Mouse (Mus musculus) thymus, postnatal 36 days (tissue): ENCODE measurements around the gene Ate1.
"Not testable (repeated sequence)": the region's sequence is repeated elsewhere in the genome, so short reads cannot be mapped to it uniquely, and the experiment has no call there.

Experiments used
- DNase-seq, 2 experiments: peaks; one replicate each; pipeline ENCODE4 v3.0.0; 2022; ENCODE audit warnings: mixed read lengths in 2 of 2

The Ate1 gene

DNA sequence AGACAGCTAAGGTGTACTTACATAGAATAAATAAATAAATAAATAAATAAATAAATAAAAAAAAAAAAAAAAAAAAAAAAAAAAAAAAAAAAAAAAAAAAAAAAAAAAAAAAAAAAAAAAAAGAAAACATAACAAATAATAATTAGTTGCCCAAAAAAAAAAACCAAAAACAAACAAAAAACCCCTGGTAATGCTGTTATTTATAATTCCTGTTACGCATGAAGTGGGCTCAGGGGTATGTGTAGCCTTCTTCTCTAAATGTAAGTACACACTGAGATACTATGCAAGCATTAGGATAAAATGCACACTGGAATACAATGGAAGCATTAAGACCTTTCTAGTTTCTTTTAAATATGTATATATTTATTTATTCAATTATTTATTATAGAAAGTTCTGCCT, 130.1 kb downstream of the Ate1 start:
- DNase-seq, result not testable (repeated sequence)

DNA sequence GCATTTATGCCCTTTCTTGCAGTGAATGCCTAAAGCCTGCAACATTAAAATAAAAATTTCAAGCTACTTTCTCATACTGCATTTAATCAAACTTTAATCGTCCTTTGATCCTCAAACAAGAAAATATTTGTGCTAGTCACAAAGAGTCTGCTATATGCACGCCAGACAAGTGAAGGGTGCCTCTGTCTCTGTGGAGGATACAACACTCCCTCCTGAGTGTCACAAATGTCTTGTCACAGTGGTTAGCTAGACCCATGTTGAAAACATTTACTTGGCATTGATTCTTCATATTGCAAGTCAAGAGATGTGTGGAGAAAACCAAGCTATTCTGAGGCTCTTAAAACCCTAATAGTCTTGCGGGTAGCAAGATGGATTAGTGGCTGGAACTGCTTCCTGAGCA, 133.9 kb downstream of the Ate1 start:
- no peak for DNase-seq

DNA sequence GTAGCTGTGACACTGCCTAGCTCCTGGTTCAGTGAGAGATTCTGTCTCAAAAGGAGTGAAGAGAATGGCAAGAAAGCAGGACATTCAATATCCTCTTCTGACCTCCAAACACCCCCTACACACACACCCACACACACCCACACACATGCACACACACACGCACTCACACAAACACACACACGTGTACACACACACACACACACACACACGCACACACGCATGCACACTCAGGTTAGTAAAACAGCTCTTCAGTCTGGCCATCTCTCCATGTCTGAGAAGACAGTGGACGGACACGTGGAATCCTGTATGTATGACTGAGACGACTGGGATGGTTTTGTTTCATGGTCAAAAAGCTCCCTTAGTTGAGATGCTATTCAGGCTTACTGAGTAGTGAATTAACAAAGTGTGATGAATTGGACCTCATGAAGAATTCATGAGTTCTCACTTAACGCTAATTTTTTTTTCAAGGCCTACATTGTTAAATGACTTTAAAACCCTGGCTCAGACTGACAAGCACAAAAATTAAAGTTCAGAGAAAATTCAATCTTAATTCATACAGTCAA, 134.4 kb downstream of the Ate1 start:
- no peak for DNase-seq

DNA sequence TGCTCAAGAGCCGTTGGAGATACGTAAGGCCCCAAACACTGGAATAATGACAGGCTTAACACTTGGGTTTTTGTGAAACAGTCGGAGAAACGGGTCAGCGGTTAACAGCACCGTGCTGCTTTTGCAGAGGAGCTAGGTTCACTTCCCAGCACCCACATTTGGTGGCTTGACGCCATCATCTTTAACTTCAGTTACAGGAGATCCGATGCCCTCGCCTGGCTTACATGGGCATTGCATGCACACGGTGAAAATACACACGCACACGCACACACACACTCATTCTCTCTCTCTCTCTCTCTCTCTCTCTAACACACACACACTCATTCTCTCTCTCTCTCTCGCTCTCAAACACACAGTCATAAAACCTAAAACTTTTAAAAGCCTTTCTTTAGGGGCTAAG, 138.0 kb downstream of the Ate1 start:
- no peak for DNase-seq

DNA sequence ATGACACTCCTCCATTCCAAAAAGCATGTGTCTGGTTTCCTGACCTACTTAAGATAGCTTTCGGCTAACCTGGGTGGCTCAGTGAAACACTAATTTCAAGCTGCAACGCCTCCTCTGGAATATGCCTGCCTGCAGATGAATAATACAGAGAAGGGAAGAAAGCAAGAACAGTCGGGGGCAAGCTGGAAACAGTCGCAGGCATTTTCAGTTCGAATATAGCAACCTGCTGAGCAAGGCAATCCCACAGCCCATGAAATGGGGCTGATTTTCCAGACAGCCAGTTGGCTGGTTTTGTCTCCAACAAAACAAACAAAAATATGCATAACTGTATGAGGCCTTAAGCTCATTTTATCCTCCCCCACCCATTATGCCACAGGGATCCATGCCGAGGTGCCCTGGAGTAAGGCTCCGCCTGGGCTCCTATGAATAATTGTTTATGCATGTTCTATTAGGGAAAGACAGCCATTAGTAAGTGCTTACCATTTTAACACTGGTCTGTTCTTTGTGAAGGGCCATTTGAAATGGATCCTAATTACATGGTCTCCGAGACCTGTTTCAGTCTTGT, 138.7 kb downstream of the Ate1 start:
- no peak for DNase-seq

DNA sequence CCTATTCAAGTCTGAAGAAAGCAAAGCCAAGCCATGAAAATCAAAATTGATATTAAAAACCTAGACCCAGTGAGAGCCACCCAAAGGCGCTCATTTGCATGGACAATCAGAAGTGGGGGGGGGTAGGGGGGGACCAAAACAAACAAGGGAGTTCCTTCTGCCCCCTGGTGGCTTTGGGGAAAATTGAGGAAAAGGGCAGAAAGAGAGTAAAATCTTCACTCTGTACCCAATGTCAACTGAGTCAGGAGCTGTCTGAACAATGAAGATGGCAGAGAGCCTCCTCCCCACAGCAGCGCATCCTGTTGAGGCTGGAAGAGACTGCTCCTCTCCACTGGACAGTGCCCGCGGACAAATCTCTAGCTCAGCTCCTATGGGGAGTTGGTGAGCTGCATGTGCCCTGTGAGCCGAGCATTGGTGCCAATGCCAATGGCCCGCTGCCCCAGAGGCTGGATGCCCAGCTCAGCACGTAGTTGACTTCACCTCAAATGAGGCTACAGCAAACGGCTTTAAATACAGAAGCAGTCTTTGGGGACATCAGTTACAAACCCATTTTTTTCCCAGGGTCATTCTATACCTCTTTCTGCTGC, 139.3 kb downstream of the Ate1 start:
- DNase-seq, result no peak

DNA sequence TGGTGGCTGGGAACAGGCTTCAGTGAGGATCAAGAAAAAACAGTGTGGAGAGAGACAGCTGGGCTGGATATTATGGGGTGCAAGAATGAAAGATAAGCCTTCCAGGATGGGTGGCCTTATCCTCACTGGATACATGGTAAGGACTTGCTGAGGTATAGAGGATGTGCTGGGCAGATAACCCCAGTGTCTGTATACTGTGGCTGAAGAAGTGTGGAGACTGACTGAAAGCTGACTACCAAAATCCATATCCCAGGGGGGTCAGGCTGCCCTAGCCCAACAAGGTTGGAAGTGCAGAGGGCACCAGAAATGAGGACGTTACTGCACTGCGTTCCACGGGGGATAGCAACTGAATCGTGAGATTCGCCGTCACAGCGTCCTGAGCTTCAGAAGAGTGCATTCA, 139.8 kb downstream of the Ate1 start:
- DNase-seq, result no peak

DNA sequence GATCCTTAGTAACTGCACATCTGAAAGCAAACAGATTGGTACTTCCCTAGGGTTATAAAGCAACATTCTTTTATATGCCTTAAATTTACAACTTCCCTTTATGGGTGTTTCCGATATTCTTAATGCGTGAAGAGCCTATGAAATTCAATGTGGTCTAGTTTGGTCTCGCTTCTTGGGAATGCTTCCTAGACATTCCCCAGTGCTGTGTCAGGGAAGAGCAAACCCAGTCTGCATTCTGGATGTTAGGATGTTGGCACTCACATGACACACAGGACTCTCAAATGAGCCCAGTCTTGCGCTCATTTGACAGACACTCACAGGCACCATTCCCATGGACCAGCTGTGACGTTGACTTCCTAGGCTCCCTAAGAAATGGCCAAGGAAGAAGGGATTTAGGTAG, 140.3 kb downstream of the Ate1 start:
- DNase-seq, result no peak

DNA sequence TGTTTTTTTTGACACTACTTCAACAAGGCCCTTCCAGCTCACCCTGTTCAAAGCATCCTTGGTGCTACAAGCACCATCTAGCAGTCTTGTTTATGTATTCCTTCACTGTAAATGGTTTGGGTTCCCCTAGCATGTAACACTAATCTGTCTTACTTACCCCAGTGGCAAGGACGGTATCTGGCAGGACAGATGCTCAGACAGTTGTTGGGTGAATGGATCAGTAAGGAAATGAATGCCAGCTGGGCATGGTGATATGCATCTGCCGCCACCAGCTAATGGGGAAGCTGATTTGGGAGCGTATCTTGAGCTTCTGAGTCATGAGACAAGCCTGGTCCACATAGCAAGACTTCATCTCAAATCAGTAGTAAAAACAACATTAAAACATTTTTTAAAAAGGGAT, 141.9 kb downstream of the Ate1 start:
- DNase-seq, result no peak

DNA sequence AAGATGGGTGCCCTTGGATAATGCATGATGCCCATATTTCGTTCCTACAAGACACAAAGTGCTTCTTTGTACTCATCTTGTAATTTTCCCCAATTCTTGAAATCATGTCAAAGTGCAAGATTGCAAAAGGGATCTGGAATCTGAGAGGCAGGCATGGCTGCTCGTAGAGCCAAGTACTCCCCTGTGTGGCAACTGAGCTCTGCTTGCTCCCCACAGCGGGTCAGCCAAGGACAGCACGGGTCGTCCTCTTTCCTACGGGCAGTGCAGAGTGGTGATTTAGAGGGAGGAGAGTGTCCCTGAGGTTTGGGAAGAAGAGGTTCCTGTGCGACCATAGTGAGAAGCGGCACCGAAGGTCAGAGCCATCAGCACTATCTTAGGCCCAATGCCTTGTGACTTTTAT, 145.9 kb downstream of the Ate1 start:
- DNase-seq, result no peak

DNA sequence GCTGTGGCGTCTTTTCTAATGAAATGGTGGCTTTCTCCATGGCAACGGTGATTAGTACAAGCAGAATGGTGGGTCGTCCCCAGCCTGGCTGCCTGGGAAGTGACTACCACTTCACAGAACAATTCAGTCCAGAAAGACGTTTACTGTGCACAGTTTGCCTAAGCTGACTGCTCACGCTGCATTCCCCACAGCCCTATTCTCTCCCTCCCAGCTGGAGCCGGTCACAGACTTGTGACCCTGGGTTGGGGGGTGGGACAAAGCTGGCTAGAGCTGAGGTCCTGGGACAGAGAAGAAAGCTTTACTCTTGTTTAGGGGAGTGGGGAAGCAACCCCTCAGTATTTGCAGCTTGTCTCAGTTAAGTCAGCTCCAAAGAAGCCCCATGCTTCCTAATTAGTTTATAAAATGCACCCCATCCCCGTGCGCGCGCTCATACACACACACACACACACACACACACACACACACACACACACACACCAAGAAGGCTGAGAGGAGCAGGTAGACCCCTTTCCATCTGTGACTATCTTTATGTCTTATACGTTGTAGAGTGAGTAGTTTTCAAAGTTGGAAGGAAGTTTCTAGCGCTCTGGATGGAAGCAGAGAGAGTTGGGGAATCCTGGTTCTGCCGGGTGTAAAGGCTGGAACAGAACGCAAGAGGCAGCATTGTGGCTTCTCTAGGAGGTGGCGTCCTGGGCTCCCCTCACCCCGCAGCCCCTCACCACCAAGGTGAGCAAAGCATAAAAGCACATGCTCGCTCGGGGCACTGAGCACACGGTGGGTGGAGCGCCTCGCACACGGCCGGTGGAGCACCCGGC, 151.1 kb downstream of the Ate1 start:
- DNase-seq, result no peak

DNA sequence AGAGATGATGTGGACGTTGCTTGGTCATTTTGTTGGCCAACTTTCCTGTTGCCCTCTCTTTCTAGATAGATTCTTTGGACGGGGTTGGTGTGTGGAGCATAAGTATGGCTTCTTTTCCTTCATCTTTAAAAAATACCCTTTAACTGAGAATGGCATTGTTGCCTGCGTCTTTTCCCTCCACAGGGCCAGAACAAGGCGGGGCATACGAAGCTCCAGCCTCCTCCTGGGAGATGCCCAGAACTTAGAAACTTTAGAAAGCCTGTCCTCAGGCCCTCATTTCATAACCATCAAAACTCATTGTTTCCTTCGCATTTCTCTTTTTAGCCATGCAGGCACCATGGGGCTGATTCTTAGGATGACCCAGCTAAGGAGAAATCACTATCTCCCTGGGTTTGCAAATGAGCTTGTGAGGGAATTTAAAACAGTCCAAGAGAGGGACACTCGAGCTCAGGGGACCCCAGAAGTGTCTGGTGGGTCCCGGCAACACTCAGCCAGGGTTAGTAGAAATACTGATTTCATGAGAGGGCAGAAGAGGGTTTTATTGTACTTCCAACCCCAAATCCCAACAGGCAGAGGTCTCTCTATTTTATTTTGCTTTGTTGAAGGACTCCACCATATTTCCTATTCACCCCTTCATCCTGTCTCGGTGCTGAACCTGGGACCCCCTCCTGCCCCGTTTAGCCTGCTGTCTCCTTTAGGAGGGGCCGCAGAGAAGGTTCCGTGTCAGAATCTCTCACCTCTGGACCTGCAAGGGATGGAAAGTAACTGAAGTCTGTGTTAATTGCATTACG, 151.9 kb downstream of the Ate1 start:
- DNase-seq, result no peak

DNA sequence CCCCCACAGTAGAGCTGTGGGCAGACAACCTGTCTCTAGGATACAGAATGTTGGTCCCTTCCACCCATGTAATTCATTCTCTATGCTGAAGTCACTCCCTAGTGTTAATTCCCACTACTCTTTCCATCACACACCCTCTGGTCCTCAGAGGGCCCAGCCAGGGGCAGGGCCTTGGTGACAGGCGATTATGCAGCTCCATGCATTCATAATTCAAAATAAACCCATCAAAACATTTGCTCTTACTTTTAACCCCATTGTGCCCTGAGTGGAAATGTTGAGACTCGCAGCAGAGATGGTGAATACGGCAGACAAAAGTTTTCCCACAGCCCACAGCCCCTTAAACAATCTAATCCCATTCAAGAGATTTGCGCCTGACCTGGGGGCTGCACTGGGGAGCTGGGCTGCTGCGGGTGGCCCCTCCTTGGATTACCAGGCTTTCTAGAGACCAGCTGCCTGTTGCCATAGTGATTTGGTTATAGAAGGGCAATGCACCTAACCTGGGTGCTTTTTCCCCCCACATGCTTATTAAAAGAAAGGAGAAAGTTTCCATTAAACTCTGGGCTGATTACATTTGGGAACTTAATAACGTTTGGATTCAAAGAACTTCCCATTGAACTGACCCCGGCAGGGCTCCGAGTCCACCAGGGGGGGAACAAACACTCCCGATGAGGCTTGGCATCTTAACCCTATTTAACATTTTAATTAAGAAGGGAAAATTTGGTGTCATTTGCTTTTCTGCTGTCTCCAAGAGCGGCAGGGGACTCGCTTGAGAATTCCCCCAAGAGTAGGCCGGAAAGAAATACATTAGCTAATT, 152.7 kb downstream of the Ate1 start:
- DNase-seq, result no peak

DNA sequence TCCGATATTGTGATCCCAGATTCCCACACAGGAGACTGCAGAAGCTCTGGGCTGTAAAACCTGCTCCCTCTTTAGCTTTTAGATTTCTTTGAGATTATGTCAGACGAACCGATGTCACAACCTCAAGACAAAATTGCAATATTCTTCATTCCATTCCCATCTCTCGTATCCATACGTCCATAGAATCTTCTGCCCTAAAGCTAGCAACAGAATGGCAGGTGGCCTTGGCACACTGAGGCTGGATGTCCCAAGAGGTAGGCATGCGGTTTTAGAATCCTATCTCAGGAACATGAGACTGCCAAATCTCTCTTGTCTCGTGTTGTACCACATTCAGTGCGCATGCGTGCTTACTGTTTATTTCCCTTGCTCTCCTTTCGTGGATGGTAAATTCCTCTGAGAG, 154.5 kb downstream of the Ate1 start:
- no peak for DNase-seq
